ENCODE assay signal across 8 mouse cellular contexts in the genomic region with DNA sequence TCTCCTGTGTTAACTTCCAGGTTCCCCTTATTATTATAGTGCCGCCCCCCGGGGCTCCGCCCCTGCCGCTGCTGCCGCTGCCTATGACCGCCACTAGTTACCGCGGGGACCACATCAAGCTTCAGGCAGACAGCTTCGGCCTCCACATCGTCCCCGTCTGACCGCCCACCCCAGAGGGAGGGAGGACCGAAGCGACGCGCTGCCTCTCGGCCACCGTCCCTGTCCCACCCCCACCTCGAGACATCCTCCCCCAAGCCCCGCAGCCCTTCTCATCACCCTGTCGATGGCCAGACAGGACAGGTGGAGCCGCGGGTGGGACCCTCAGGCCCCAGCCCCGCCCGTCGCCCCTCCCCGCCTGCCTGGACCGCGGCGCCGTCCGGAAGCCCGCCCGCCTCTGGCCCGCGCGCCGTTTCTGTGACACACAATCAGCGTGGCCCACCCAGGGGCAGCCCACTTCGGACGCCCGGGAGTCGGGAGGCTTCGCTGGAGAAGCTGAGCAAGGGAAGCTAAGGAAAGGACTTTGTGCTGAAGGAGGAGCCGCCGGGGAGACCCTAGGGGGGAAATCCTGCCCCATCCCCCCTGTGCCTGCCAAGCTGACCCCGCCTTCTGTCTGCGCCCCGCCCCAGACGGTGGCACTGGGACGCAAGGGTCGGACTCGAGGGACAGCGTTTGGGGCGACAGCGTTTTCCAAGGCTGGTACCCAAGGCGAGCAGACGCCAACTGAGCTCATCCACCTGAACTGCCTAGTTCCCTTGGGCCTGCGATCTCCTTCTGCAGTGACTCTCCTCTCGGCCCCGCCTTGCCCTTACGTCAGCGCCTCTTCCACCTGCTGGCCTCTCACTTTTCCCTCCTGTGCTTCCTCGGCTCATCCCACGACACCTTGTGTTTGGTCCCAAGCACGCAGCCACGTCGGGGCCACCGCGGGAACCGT.
DNase-seq lines count a peak whose midpoint lies in the region; ATAC-seq lines count a peak whose summit lies in the region.

No protein-coding gene starts in this region.

- H3K27ac ChIP-seq in forebrain, embryonic 14.5 days (ENCODE audit: low read depth, low read length) = no peak overlapping the region
- H3K27ac ChIP-seq in limb, embryonic 11.5 days (replicated peaks; ENCODE audit: low read depth, low read length) = no peak overlapping the region
- H3K27ac ChIP-seq in neural tube, embryonic 14.5 days (ENCODE audit: low read depth, low read length) = peak overlapping the region; percentile 60

- H3K9me3 ChIP-seq in forebrain, embryonic 14.5 days (replicated peaks; ENCODE audit: control insufficient read depth, low read length) = no peaks in the 10 kb centered on the region
- no peaks in the 10 kb centered on the region for H3K9me3 ChIP-seq in limb, embryonic 11.5 days (ENCODE audit: control insufficient read depth, low read length)
- H3K9me3 ChIP-seq in neural tube, embryonic 14.5 days (ENCODE audit: control insufficient read depth, low read length) = no peaks in the 10 kb centered on the region

- H3K9ac ChIP-seq in forebrain, embryonic 14.5 days (ENCODE audit: low read length) = peak overlapping the region; percentile 56
- H3K9ac ChIP-seq in limb, embryonic 11.5 days (ENCODE audit: low read length) = peak overlapping the region; percentile 12; the same call in 1 of the 2 replicates
- H3K9ac ChIP-seq in neural tube, embryonic 14.5 days (replicated peaks; ENCODE audit: low read depth, low read length) = peak overlapping the region; percentile 39; the same call in 1 of the 2 replicates

- DNase-seq in gastrocnemius, postnatal 25 days = peak; percentile 11
- no peak for DNase-seq in gastrocnemius, postnatal 10 days
- peak; percentile 74 for DNase-seq in R1 (ENCODE audit: low read depth, low spot score)
- no peak for DNase-seq in forebrain, embryonic 14.5 days (ENCODE audit: low spot score)
- DNase-seq in limb, embryonic 11.5 days (ENCODE audit: low spot score) = peak; percentile 54
- no peak for DNase-seq in right cerebral cortex, adult 18-20 months

- H3K4me2 ChIP-seq in forebrain, embryonic 14.5 days (ENCODE audit: low read length) = peak overlapping the region; percentile 79
- peak overlapping the region; percentile 90 for H3K4me2 ChIP-seq in limb, embryonic 11.5 days (ENCODE audit: low read depth, severe bottlenecking)
- peak overlapping the region; percentile 53 for H3K4me2 ChIP-seq in neural tube, embryonic 14.5 days (ENCODE audit: low read depth, low read length)

- H3K36me3 ChIP-seq in forebrain, embryonic 14.5 days (ENCODE audit: control insufficient read depth, insufficient read depth, low read length) = no peaks in the 10 kb centered on the region
- no peaks in the 10 kb centered on the region for H3K36me3 ChIP-seq in limb, embryonic 11.5 days (ENCODE audit: control insufficient read depth, insufficient read depth, low read length)
- no peaks in the 10 kb centered on the region for H3K36me3 ChIP-seq in neural tube, embryonic 14.5 days (ENCODE audit: control insufficient read depth, insufficient read depth, low read length)

- peak; percentile 57 for ATAC-seq in forebrain, embryonic 14.5 days
- no peak for ATAC-seq in limb, embryonic 11.5 days (ENCODE audit: insufficient number of reproducible peaks, low FRiP score, low TSS enrichment, low read depth)
- peak; percentile 18 for ATAC-seq in neural tube, embryonic 14.5 days (ENCODE audit: low read depth)
- ATAC-seq in erythroid progenitor cell, adult 5-6 weeks (replicated peaks; ENCODE audit: low FRiP score, poor library complexity, severe bottlenecking) = no peak

- WGBS in forebrain, embryonic 14.5 days = under 1% methylated on average over 71 of the region's 71 CpGs
- WGBS in limb, embryonic 11.5 days = 0% methylated on average over 66 of the region's 71 CpGs
- under 1% methylated on average over 71 of the region's 71 CpGs for WGBS in neural tube, embryonic 14.5 days

- H3K27me3 ChIP-seq in forebrain, embryonic 14.5 days (replicated peaks; ENCODE audit: control insufficient read depth, insufficient read depth, low read length) = peaks cover 68% of the 10 kb centered on the region
- H3K27me3 ChIP-seq in limb, embryonic 11.5 days (ENCODE audit: control insufficient read depth, insufficient read depth, low read length) = peaks cover 74% of the 10 kb centered on the region
- peaks cover 42% of the 10 kb centered on the region for H3K27me3 ChIP-seq in neural tube, embryonic 14.5 days (ENCODE audit: control insufficient read depth, insufficient read depth, low read length)

- H3K4me3 ChIP-seq in forebrain, embryonic 14.5 days (ENCODE audit: low read depth, low read length) = peak overlapping the region; percentile 37
- peak overlapping the region; percentile 39 for H3K4me3 ChIP-seq in limb, embryonic 11.5 days (ENCODE audit: low read depth, low read length)
- H3K4me3 ChIP-seq in neural tube, embryonic 14.5 days (ENCODE audit: low read depth, low read length) = peak overlapping the region; percentile 27

- peaks cover 13% of the 10 kb centered on the region for H3K4me1 ChIP-seq in forebrain, embryonic 14.5 days (ENCODE audit: control insufficient read depth, insufficient read depth, low read length)
- H3K4me1 ChIP-seq in limb, embryonic 11.5 days (ENCODE audit: control insufficient read depth, insufficient read depth, low read length) = peaks cover 19% of the 10 kb centered on the region
- peaks cover 32% of the 10 kb centered on the region for H3K4me1 ChIP-seq in neural tube, embryonic 14.5 days (ENCODE audit: control insufficient read depth, insufficient read depth, low read length)

Comparison
In these comparisons a context has a peak if more than half of its experiments do, and no peak if none do; other contexts are left out.
1. DNase-seq: peak in gastrocnemius, postnatal 25 days (single experiment), R1 (single experiment) and limb, embryonic 11.5 days (single experiment); none in gastrocnemius, postnatal 10 days (single experiment), forebrain, embryonic 14.5 days (single experiment) and right cerebral cortex, adult 18-20 months (single experiment).
2. ATAC-seq: peak in forebrain, embryonic 14.5 days (single experiment) and neural tube, embryonic 14.5 days (single experiment); none in limb, embryonic 11.5 days (single experiment) and erythroid progenitor cell, adult 5-6 weeks (single experiment).
3. Peak in every context shown above with its lines, with median percentiles within 50 percentile points of each other: H3K4me2 ChIP-seq, H3K4me3 ChIP-seq and H3K9ac ChIP-seq.